Mouse (Mus musculus) cerebellum, adult 18-20 months (tissue): ENCODE data around the gene Phc2.

Experiments
- DNase-seq, 2 experiments: peaks; one replicate each; pipeline ENCODE4 v3.0.0; 2021

The Phc2 gene

DNA sequence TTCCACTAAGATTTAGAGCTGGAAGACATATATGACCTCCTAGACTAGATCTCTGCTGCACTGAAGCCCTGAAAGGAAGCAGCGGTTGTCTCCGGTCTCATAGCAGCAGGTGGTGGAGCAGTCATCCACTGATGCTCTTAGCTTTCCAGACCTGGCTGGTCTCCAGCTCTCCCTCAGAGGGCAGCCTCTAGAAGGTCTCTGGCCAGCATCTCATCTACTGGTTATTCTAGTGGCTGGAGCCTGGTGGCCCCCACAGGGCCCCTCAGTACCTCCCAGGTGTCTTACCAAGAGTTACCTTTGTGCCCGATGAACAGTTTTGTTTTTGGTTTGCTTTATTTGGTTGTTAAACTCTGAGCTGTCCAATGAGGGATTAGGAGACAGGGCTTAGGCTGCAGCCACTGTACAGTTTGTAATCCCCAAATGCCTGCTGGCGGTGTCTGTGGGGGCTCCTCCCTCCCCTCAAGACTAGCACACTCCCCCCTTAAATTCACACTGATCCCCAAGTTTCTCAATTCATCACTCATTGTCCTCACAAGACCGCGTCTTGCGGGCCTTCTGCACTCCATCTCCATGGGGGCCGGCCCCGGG, 66.7 kb downstream of the Phc2 start:
- peak; percentile 77 to 79 for DNase-seq

DNA sequence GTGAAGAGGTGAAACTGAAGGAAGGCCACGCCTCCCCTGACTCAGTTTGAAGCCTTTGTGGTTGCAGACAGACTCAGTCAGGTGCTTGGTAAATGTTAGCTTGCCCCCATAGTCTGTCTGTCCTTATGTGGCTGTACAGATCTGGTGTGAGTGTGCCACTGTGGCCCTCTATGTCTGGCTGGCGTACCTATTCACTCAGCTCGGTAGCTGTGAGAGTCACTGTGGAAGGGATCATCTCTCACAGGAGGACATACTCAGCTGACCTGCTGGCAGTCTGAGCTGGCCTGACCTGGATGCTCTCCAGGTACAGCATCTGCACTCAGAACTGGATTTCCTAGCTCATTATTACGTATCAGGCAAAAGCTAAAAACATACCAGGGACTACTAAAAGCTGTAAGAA, 67.3 kb downstream of the Phc2 start:
- DNase-seq, result peak; percentile 67 to 68

DNA sequence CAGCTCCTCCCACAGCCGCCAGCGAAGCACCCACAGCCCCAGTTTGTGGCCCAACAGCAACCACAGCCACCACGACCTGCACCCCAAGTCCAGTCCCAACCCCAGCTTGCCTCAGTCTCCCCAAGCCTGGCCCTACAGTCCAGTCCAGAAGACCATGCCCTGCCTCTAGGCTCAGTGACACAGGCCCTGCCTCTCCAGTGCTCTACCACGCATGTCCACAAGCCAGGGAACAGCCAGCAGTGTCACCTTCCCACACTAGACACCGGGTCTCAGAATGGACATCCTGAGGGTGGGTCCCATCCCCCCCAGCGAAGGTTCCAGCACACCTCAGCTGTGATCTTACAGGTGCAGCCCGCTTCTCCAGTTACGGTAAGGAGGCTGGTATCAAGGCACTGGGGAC, 68.4 kb downstream of the Phc2 start:
- peak in 1 of 2 experiments; percentile 52 for DNase-seq

DNA sequence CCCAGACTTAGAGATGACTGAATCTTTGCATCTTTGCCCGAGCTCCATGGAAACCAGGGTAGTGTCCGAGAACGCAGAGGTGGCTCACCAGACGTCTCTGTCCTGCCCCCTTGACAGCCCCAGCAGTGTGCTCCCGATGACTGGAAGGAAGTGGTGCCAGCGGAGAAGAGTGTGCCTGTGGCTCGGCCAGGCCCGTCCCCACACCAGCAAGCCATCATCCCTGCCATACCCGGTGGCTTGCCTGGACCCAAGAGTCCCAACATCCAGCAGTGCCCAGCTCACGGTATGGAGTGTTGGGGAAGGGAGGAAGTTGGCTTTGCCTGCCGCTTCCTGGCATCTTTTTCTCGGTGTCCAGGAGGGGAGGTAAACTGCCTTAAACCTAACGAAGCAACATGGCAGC, 68.9 kb downstream of the Phc2 start:
- no peak for DNase-seq

DNA sequence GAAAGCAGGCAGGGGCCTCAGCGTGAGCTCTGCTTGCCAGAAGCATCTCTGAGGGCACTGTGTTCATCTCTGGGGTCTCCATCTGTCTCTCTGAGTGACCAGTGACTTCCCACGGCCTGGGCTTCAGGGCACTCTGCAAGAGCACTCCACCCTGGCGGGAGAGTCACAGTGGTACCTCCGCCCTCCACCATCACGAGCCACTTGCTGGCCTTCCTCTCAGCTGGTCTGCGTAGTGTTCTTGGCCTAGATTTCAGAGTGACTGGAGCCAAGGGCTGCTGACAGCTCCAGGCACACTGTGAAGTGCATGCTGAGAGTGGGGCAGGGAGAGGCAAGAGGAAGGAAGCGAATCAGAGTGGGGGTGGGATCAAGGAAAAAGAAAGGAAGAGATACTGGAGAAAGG, 69.6 kb downstream of the Phc2 start:
- peak; percentile 83 to 90 for DNase-seq

DNA sequence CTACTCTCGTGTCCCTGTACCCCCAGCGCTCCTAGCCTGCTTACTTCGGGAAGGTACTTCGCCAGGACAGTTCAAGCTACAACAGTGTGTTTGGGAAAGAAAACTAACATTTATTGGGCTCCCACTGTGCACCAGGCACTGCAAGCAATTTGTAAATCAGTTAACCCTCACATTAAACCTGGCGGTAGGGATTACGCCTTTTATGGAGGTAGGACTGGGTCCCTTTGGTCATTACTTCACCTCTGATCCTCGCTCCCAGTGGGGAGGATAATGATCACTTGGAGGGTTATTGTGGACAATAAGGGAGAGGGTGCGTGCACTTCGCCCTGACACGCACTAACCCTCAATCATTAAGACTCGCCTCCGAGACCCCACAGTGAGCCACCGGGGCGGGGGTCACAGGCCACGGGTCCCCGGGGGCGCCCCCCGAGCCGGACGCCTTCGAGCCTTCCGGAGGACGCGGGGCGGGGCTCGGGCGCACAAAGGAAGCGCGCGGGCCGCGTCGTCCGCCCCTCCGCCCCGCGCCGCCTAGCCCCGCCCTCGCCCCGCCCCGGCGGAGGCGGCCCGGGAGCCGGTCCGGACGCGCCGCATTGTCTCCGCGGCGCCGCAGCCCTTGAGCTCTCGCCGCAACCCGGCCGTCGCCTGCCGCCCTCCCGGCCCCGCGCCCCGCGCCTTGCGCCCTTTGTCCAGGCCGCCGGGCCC, 72.7 kb downstream of the Phc2 start:
- peak; percentile 86 to 95 for DNase-seq

DNA sequence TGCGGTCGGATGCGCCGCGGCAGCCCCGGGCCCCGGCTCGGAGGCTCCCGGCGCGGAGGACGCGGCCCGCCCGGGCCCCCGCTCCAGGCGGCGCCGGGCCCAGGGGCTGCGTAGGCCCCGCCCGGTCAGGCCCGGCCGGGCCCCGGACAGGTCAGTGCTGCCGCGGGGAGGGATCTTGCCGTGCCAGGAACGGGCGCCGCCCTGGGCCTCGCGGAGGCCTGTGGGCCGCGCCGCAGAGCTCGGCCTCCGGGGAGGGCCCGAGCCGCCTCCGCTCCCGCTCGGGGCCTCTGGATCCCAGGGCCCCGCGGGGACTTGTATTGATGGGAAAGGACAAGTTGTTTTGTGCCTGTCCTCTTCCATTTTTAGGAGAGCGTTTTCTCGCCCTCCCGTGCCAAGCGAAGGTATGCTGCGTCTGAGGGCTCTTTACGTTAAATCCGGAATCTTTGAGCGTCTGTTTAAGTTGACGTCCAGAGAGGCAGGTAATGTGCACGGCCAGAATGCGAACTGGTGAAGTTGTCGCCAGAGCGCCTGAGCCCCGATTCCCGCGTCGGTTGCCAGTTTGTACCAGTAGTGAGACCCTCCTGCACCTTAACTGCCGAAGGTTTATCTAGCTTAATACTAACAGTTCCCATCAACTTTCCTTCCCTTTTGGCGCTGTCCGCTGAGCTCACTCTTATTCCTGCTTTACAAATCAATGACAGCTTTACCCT, 73.4 kb downstream of the Phc2 start:
- peak; percentile 68 to 76 for DNase-seq

DNA sequence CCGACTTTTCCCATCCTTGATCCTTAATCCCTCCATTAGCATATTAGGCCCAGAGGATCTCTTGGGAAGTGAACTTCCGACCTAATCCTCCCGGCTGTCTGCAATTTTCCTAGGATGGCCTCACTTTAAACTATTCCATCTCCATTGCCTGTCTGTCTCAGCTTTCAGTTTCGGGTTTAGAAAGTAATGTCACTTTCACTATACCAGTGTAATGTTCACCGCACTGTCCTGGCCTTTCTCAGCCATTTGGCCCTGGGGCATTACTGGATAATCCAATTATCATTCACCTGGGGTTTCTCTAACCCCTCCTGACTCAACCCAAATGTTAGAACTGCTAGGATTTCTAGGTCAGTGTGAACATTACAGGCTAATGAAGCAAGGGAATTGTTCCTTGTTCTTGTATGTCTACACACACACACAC, 73.9 kb downstream of the Phc2 start:
- DNase-seq, result no peak

DNA sequence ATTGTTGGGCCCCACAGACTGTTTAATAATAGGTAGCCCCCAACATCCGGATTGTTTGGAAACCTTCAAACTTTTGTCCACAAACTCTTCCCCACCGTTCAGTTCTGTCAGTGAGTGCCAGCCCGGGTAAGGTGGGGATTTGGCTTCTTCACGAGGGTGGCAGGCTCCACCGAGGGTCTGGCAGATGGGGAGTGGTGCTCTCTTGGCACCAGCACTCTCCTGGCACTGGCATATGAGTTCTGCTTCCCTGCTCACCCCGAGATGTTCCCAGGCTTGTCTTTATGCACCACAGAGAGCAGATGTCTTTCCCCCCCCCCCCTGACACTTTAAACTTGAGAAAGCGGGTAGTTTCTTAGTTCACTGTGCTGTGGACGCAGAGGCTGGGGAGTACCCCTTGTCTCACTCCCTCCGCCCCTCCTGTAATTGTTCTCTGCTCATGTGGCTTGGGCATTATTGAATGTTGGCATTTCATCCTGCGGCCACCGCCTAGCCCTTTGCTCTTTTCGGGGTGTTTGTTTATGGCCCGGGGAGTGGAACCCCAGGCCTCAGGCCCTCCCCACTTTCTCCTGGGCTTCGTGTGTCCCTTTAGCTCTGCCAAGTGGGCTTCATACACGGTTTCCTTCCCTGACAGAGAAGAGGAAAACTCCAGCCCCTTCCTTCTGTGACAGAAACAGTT, 74.7 kb downstream of the Phc2 start:
- peak; percentile 70 to 73 for DNase-seq

DNA sequence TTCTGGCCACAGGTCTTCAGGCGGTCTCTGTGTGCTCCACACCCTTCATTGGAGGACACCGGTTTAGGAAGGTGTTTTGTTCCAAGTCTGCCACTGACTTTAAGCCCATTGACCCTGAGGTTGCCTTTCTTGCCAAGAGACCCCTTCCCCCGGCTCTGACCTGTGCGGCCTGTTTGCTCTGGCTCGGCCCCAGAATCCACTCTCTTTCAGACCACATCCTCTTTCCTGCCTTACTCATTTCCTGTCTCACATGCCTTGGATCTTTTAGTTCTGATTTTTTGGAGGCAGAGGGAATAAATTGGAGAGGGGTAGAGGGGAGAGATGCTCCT, 75.2 kb downstream of the Phc2 start:
- no peak for DNase-seq

DNA sequence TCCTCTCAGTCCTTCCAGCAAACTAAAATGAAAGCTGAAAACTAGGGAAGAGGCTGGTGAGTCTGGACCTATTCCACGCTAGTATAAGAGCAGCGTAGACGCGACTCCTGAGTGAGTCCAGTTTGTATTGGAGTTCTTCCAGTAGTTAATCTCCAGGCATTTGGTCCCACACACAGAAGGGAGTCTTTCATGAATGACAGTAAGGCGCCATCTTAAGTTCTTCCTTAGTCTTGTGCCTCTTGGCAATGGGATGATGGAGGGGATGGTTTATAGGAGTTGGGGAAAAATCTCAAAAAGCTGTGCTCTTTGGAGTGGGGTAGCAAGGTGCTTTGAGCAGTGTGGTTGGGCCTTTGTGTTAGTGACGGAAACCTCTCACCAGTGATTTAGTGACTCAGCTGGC, 75.8 kb downstream of the Phc2 start:
- no peak for DNase-seq

DNA sequence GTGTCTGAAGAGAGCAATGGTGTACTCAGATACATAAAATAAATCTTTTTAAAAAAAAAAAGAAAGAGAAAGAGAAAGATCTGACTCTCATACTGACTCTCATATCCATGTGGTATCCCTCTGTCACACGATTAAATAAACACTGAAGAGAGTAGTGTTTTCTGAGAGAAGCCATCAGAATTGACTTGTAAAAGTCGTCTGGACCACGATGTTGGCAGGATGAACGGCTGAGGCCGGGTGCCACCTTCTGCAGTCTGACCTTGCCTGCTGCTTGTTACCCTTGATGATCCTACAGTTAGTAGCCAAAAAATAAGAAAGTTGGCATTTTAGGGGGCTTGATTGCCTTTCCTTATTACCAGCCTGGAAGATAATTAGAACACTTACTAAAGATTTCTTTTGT, 78.3 kb downstream of the Phc2 start:
- DNase-seq, result no peak

DNA sequence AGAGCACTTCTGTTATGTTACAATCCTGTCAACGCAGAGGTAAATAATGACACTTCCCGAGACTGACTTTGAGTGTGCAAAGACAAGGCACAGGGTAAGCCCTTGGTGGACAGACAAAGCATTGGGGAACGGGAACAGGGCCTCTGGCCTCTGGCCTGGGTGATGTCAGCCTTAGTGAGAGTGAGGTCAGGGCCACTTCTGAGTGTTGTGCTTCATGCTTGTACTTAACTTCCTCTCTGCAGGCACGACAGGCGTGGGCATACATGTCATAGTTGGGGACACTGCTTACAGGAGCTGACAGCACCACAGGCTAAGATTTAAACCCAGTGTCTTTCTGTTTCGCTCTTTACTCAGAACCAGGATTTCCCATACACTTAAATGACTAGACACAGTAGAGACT, 79.0 kb downstream of the Phc2 start:
- no peak for DNase-seq

DNA sequence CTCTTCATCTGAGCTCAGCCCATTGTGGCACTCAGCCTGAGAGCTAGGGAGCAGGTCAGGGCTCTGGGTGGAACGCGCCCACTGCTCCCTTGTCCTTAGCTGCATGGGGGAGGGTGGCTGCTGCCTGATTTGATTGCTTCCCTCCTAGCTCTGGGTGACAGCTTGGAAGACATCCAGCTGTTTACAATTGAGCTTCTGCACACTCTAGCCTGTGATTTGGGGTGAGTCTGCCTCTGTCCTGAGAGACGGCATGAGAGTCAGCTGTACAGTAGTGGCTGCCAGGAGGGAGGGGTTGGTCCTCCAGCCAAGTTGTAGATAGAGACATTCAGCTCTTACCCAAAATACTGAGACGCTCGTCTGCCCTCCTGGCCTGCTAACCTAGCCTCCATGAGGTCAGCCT, 79.7 kb downstream of the Phc2 start:
- peak; percentile 44 to 63 for DNase-seq

DNA sequence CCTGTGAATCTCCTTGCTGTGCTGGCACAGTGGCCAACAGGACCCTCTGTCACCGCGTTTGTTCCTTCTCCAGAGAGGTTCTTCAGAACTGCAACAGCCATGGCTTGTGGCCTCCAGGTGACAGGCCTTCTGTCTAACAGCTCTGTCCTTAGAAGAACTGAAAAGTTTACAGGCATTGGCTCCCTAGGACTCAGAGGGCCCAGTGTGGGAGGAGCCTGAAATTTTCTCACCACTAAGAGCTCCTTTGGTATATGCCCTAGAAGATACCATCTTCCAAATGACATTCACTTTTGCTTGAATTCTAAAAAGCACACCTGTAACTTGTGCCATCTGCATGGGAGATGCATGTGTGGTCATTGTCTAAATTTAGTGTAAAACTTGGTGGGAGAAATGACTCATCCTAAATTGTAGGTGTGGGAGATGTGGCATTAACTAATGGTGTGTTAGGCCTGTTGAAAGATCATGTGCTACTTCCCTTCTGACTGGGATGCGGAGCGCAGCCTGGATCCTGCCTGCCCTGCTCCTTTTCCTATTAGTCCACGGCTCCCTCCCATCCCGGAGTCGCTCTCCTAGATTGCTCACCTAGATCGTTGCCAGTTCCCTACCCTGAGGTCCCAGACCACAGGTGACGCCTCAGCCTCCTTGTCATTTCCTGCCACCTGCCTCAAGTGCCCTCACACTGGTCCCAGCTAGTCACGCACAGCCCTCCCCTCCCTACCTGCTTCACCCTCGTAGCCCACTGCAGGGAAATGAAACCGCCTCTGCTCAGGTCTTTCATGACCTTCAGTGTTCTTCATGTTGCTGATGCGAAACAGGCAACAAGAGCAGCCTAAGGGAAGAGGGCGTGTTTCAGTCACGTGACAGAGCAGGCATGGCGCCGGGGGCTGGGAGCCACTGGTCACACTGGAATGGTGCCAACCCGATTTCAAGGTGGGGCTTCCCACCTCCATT, 80.5 kb downstream of the Phc2 start:
- DNase-seq, result peak in 1 of 2 experiments; percentile 45

DNA sequence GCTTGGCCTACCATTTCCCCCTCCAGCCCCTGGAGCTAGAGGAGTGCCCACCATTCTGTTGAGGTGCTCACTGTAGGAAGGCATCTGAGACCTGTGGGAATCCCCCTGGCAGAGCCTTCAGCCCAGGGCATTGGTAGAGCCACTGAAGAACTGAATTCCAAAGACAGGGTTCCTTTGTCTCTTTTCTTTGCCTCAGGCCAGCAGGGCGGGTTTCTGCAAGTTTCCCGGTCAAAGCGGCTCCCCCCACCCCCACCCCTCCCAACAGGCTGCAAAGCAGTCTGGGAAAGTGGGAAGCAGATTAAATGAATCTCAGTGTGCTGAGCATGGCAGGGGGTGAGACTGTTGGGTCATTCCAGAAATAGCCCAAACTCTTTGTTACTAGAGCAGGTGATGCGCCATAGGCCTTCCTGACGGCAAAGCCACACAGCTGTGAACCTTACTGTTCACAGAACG, 82.7 kb downstream of the Phc2 start:
- DNase-seq, result peak in 1 of 2 experiments; percentile 53

DNA sequence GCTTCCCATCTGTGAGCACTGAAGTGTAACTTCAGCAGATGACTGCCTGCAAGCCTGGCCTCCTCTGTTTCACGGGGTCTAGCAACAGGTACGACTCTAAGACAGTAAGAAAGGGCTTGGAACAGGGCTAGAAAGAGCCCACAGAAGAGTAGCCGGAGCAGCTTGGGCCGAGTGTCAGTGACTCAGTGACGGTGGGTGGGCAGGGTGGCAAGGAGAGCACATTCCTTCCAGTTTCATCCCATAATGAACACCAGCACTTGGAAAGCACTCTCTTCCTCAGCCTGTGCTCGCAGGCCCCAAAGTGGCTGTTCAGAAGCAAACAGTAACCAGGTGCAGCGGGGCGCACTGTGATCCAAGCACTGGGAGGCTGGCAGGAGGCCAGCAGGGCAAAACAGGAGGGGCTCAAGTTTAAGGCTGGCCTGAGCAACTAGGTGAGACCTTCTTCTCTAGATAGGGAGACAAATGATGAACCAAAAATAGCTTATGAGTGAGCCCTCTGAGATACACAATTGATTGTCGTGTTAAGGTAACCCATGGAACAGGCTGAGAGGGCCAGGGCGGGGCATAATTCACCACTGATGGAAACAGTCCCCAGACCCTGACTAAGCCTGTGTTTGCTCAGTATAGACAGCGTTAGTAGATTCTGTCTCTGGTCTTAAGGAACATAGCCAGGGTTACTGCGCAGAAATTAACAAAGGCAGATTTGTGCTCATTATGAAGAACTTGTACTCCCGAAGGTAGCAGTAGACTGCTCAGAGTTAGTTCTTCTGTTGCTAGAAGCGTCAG, 83.5 kb downstream of the Phc2 start:
- DNase-seq, result peak in 1 of 2 experiments; percentile 45

DNA sequence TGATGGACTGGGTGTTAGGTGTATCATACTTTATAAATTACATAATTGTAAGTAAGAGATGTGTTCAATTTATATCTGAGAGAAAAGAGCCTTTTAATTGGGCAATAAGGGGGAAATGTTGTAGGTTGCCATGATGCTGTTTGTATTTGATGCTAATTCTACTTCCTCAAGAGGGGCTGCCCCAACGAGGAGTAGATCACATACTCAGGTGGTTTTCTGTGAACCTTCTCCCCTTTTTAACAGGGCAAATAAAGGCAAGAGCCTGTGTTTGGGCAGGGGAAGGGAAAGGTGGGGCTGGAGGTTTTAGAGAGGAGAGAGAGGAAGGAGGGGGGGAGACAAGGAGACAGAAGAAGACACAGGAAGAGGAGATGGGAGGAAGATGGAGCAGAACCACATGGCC, 86.4 kb downstream of the Phc2 start:
- no peak for DNase-seq

DNA sequence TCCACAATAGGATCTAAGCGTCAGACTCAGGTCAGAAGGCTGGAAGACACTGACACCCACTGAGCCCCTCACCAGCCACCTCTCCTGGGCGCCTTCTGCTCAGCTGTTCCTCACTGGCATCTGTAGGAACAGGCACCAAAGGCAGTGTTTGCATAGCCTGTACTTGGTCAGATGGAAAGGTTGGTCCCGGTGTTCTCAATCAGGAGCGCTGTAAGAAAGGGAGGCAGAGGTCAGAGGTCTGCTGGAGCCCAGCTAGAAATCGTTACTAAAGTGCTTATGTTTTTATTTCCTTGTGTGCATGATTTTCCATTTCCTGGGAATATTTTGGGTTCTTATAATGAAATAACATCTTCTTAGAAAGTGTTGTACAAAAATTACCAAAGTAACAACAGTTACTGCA, 87.4 kb downstream of the Phc2 start:
- DNase-seq, result no peak

DNA sequence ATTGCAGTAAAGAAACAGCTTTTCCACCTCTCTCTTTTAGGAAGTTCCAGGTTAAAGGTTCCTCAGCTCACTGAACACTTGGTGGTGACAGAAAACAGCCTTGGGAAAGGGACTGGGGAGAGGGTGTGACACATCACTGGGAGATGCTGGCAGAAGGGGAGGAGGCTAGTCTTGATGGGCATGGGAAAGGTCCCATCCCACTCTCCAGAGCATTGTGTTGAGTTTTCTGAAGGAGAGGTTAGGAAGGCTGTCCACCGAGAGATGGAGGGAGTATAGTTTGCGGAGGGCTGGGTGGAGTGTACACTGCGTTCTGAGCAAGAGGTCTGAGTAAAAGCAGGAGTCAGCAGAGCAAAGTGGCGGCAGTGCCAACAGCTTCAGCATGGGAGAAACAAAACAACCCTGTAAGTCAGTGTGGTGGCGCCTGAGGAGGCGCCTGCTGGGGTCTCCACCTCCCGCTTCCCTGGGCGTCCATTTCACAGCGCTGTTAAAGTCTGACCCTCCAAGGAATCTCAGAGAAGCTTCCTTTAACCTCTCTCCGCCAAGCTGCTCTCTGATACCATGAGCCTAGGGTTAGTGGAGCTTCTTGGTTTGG, 88.0 kb downstream of the Phc2 start:
- no peak for DNase-seq

DNA sequence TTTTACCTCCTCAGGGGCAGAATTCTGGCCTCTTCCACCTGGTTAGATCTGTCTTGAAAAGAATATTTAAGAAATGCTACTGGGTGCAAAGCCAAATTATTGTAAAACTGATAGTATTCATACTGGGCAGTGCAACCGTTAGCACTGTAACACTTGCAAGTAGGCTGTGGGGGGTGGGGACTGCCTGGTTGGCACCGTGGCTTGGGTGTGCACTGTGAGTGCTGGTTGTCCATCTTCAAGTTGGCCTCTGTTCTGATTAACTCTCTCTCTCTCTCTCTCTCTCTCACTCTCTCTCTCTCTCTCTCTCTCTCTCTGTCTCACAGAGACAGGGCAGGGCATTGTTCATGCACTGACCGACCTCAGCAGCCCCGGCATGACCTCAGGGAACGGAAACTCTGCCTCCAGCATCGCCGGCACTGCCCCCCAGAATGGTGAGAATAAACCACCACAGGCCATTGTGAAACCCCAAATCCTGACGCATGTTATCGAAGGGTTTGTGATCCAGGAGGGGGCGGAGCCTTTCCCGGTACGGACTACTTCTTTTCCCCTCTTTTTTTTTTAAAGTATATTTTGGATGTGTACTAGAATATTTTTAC, 88.6 kb downstream of the Phc2 start:
- no peak for DNase-seq
